Mouse (Mus musculus) heart, embryonic 15.5 days (tissue): ENCODE data around the gene Pard3b. TPM values are rescaled to one million over a fixed set of nuclear protein-coding genes. Genes with fewer than 3 reads are reported as not detected.

Experiments used
- ATAC-seq: fragments of 200-750 bp; cut with Nextera tagmentation; replicated peaks from 2 replicates; pipeline ENCODE4 v1.8.0; 2017; ENCODE audit warnings: low read depth, moderate TSS enrichment; ENCODE audit not compliant: insufficient number of reproducible peaks, insufficient read depth, low FRiP score
- H3K27ac ChIP-seq: fragments of 300-500 bp; sonication (generic); 2 replicates; pipeline ENCODE4 v1.5.1; 2015; ENCODE audit warnings: mild to moderate bottlenecking, inconsistent platforms
- H3K27me3 ChIP-seq: fragments of 300-500 bp; sonication (generic); 2 replicates; pipeline ENCODE4 v1.6.1; 2015; ENCODE audit warnings: inconsistent platforms
- H3K36me3 ChIP-seq: fragments of 300-500 bp; sonication (generic); 2 replicates; pipeline ENCODE4 v1.6.1; 2015; ENCODE audit warnings: mild to moderate bottlenecking, inconsistent platforms
- H3K4me1 ChIP-seq: fragments of 300-500 bp; sonication (generic); replicated peaks from 2 replicates; pipeline ENCODE4 v1.6.1; 2015; ENCODE audit warnings: inconsistent platforms
- H3K4me2 ChIP-seq: fragments of 300-500 bp; sonication (generic); 2 replicates; pipeline ENCODE4 v1.6.1; 2015; ENCODE audit warnings: inconsistent platforms, mild to moderate bottlenecking, moderate library complexity
- H3K4me3 ChIP-seq: fragments of 300-500 bp; sonication (generic); 2 replicates; pipeline ENCODE4 v1.5.1; 2015; ENCODE audit warnings: mild to moderate bottlenecking, inconsistent platforms
- H3K9ac ChIP-seq: fragments of 300-500 bp; sonication (generic); 2 replicates; pipeline ENCODE4 v1.6.1; 2015; ENCODE audit warnings: mild to moderate bottlenecking, inconsistent platforms
- H3K9me3 ChIP-seq: fragments of 300-500 bp; sonication (generic); replicated peaks from 2 replicates; pipeline ENCODE4 v1.6.1; 2016; ENCODE audit warnings: inconsistent platforms
- WGBS: fragments of 180-500 bp; shearing (Covaris S2); methylation state at CpG from one replicate; pipeline ENCODE4 v1.1.7; 2015; ENCODE audit warnings: mixed read lengths; 5-methylcytosine and 5-hydroxymethylcytosine counted together
- polyA plus RNA-seq: library from polyadenylated mRNA; unstranded; fragments of >200 nt; fragmentation: Nextera tagmentation; extraction: Ambion mirVana; gene quantifications from 2 replicates; pipeline ENCODE4 v1.2.1, GENCODE M21; 2015

Pard3b gene
- polyA plus RNA-seq, 1 experiment from 2014 or later = 14.2 TPM

GRCm38 (mm10) chr1:62041718-62042117 lies 403.1 kb downstream of the Pard3b start:
- WGBS = 12% methylated on average over 3 of the region's 3 CpGs
- Histone ChIP-seq H3K9ac (no peak overlapping the region), H3K4me3 (no peak overlapping the region), H3K4me1 (peaks cover 18% of the 10 kb centered on the region), H3K27me3 (no peaks in the 10 kb centered on the region), H3K9me3 (no peaks in the 10 kb centered on the region), H3K4me2 (no peak overlapping the region), H3K36me3 (no peaks in the 10 kb centered on the region), H3K27ac (no peak overlapping the region)
- 0 out of 2 replicates have a peak, but pooled peaks have one; percentile 27 for ATAC-seq

DNA sequence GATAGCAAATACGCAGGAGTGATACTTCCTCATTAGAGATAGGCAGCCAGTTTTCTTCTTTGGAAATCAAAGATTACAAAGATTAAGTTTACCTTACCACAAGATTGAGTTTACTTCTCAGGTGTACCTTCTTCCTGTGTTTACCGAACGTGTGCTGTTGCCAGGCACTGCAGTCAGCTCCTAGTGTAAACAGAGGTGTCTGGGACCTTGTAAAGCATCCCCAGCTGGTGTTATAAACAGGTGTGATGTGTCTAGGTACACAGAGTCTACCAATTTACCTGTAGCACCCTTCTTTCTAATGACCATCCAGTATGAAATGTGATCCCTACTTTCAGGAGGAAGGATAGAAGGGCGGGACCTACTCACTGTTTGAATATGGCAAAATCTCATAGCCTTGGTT lies 410.0 kb downstream of the Pard3b start:
- no peaks in the 10 kb centered on the region for H3K27me3 ChIP-seq
- WGBS = 65% methylated on average over 4 of the region's 4 CpGs
- no peaks in the 10 kb centered on the region for H3K9me3 ChIP-seq
- no peak overlapping the region for H3K27ac ChIP-seq
- peaks cover 5% of the 10 kb centered on the region for H3K4me1 ChIP-seq
- H3K4me3 ChIP-seq = no peak overlapping the region
- no peak overlapping the region for H3K9ac ChIP-seq
- H3K36me3 ChIP-seq = no peaks in the 10 kb centered on the region
- no peak overlapping the region for H3K4me2 ChIP-seq
- no peak for ATAC-seq

GRCm38 (mm10) chr1:62051186-62051825 lies 412.7 kb downstream of the Pard3b start:
- H3K4me1 ChIP-seq = no peaks in the 10 kb centered on the region
- no peak overlapping the region for H3K9ac ChIP-seq
- WGBS = 50% methylated on average over 1 of the region's 1 CpGs
- H3K27me3 ChIP-seq = no peaks in the 10 kb centered on the region
- H3K4me2 ChIP-seq = no peak overlapping the region
- no peak for ATAC-seq
- no peaks in the 10 kb centered on the region for H3K36me3 ChIP-seq
- no peak overlapping the region for H3K4me3 ChIP-seq
- H3K9me3 ChIP-seq = no peaks in the 10 kb centered on the region
- H3K27ac ChIP-seq = no peak overlapping the region

DNA sequence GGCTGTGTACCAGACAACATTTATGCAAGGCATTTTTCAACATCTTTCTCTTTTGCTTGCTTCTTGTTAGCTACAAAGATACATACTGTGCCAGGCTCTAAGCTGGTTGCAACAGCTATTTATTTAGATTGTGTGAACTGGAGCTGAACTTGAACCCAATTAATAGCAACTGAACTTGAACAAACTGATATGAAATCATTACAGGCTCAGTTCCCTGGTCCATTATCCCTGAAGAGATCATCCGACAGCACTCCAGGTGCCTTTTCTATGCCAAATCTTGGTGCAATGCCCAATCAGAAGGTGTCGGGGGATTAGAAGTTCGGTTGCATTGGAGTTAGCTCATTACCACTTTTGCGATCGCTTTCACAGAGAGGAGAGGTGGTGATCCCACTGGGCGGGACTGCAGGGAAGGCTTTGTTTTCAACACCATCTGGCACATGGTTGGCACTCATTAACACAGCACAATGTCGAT lies 414.6 kb downstream of the Pard3b start:
- 67% methylated on average over 7 of the region's 7 CpGs for WGBS
- ATAC-seq = no peak
- Histone ChIP-seq H3K9ac (no peak overlapping the region), H3K27ac (no peak overlapping the region), H3K4me2 (no peak overlapping the region), H3K27me3 (no peaks in the 10 kb centered on the region), H3K4me1 (no peaks in the 10 kb centered on the region), H3K9me3 (no peaks in the 10 kb centered on the region), H3K36me3 (no peaks in the 10 kb centered on the region), H3K4me3 (no peak overlapping the region)

- H3K36me3 ChIP-seq = no peaks in the 10 kb centered on the region
- H3K4me1 ChIP-seq = no peaks in the 10 kb centered on the region
- H3K27me3 ChIP-seq = no peaks in the 10 kb centered on the region
- H3K9ac ChIP-seq = no peak overlapping the region
- ATAC-seq = no peak
- no peak overlapping the region for H3K27ac ChIP-seq
- no peaks in the 10 kb centered on the region for H3K9me3 ChIP-seq
- no peak overlapping the region for H3K4me3 ChIP-seq
- H3K4me2 ChIP-seq = no peak overlapping the region
- WGBS = 70% methylated on average over 6 of the region's 6 CpGs
Measured at GRCm38 (mm10) chr1:62055280-62055679, 416.7 kb downstream of the Pard3b start.

DNA sequence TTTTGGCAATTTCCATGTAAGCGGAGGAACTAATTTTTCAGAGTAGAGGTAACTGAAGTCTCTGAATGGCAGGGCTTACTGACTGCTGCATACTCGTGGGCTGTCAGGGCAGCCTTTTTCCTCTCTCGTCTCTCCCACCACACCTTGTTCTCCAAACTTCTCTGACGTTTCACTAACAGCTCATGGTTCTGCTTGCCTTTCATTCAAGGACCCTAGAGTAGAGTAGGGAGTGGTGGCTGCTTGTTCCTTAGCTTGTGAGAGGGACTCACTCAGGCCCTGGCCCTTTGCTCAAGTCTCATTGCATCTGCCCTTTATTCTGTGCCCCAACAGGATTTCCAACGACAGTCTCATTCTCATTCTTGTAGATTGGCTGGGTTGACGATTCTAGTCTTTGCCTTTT lies 432.0 kb downstream of the Pard3b start:
- WGBS = 77% methylated on average over 6 of the region's 6 CpGs
- Histone ChIP-seq H3K27ac (no peak overlapping the region), H3K9me3 (peaks cover 7% of the 10 kb centered on the region; the same call in 1 of the 2 replicates), H3K4me3 (no peak overlapping the region), H3K27me3 (no peaks in the 10 kb centered on the region), H3K4me1 (no peaks in the 10 kb centered on the region), H3K4me2 (no peak overlapping the region), H3K36me3 (no peaks in the 10 kb centered on the region), H3K9ac (no peak overlapping the region)
- ATAC-seq = no peak

GRCm38 (mm10) chr1:62071139-62071538 lies 432.5 kb downstream of the Pard3b start:
- Histone ChIP-seq H3K4me3 (no peak overlapping the region), H3K4me1 (no peaks in the 10 kb centered on the region), H3K36me3 (no peaks in the 10 kb centered on the region), H3K4me2 (no peak overlapping the region), H3K27ac (no peak overlapping the region), H3K9ac (no peak overlapping the region), H3K27me3 (no peaks in the 10 kb centered on the region), H3K9me3 (peaks cover 7% of the 10 kb centered on the region; the same call in 1 of the 2 replicates)
- no peak for ATAC-seq
- 85% methylated on average over 7 of the region's 7 CpGs for WGBS

- H3K27me3 ChIP-seq = no peaks in the 10 kb centered on the region
- H3K4me2 ChIP-seq = no peak overlapping the region
- no peak overlapping the region for H3K4me3 ChIP-seq
- no peak overlapping the region for H3K9ac ChIP-seq
- WGBS = 93% methylated on average over 3 of the region's 3 CpGs
- H3K36me3 ChIP-seq = no peaks in the 10 kb centered on the region
- H3K4me1 ChIP-seq = no peaks in the 10 kb centered on the region
- H3K27ac ChIP-seq = no peak overlapping the region
- H3K9me3 ChIP-seq = no peaks in the 10 kb centered on the region
- no peak for ATAC-seq
Measured at GRCm38 (mm10) chr1:62076171-62076570, 437.5 kb downstream of the Pard3b start.

GRCm38 (mm10) chr1:62081129-62081528 lies 442.5 kb downstream of the Pard3b start:
- H3K4me2 ChIP-seq = no peak overlapping the region
- H3K36me3 ChIP-seq = no peaks in the 10 kb centered on the region
- H3K4me3 ChIP-seq = no peak overlapping the region
- 0 out of 2 replicates have a peak, but pooled peaks cover 2% of the 10 kb centered on the region for H3K4me1 ChIP-seq
- no peak for ATAC-seq
- no peak overlapping the region for H3K27ac ChIP-seq
- H3K9ac ChIP-seq = no peak overlapping the region
- H3K27me3 ChIP-seq = no peaks in the 10 kb centered on the region
- no peaks in the 10 kb centered on the region for H3K9me3 ChIP-seq
- WGBS = 88% methylated on average over 4 of the region's 4 CpGs

DNA sequence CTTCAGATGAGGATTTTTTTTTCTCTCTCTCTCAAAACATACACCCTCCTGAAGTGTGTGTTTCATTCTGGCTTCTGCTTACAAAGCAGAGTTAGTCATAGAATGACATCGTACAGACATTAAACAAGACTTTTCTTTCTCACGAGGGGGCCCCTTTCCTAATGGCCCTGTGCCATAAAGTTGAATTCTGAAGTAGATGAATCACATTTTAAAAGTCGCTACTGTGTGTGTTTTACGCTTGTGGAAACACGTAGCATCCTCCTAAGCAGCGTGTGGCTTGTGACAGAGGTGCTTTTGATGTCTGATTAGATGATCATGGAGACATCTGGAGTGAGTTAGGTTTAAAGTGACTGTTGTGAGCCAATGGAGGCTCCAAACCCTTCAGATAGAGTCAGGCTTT lies 447.4 kb downstream of the Pard3b start:
- H3K27ac ChIP-seq = no peak overlapping the region
- no peaks in the 10 kb centered on the region for H3K27me3 ChIP-seq
- no peak overlapping the region for H3K4me3 ChIP-seq
- no peaks in the 10 kb centered on the region for H3K9me3 ChIP-seq
- no peak for ATAC-seq
- 0 out of 2 replicates have a peak, but pooled peaks cover 2% of the 10 kb centered on the region for H3K4me1 ChIP-seq
- no peaks in the 10 kb centered on the region for H3K36me3 ChIP-seq
- no peak overlapping the region for H3K9ac ChIP-seq
- 37% methylated on average over 6 of the region's 6 CpGs for WGBS
- H3K4me2 ChIP-seq = no peak overlapping the region

DNA sequence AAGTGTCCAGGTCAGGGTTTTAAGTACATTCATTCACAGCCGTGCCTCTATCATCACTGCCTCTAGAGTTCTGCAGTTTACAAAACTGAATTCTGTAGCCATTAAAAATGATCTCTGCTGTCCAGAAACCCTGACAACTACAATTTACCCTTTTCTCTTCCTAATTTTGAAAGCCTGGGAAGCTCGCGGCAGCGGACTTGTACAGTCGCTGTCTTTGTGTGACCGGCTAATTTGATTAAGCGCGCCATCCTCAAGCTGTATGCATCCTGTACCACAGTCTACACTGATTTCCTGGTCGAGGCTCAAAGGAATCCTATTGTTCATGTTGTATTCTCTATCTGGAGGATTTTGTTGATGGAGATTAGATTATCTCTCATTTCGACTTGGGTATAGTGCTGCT lies 448.8 kb downstream of the Pard3b start:
- no peaks in the 10 kb centered on the region for H3K27me3 ChIP-seq
- ATAC-seq = no peak
- H3K4me2 ChIP-seq = no peak overlapping the region
- no peaks in the 10 kb centered on the region for H3K9me3 ChIP-seq
- 0 out of 2 replicates have a peak, but pooled peaks cover 2% of the 10 kb centered on the region for H3K4me1 ChIP-seq
- 78% methylated on average over 10 of the region's 10 CpGs for WGBS
- no peaks in the 10 kb centered on the region for H3K36me3 ChIP-seq
- no peak overlapping the region for H3K9ac ChIP-seq
- no peak overlapping the region for H3K4me3 ChIP-seq
- no peak overlapping the region for H3K27ac ChIP-seq

DNA sequence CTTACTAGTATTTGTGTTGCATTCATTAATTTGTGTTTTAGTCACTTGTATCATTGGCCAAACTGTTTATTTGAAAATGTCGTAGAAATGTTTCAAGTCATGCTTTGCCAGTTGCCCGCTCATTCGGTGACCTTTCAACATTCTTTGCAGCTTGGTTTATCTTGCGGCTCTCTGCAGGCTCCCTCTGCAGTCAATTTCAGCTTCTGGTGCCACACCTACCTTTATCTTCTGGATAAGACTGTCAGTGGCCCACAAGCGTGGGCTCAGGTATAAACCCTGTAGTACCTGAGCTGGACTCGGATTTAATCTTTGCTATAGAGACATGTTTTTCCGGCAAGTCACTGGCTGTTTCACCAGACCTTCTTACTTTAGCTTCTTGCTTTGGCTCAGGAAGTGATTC lies 456.3 kb downstream of the Pard3b start:
- ATAC-seq = no peak
- no peak overlapping the region for H3K4me2 ChIP-seq
- no peak overlapping the region for H3K9ac ChIP-seq
- 51% methylated on average over 7 of the region's 7 CpGs for WGBS
- no peak overlapping the region for H3K27ac ChIP-seq
- no peaks in the 10 kb centered on the region for H3K36me3 ChIP-seq
- H3K27me3 ChIP-seq = no peaks in the 10 kb centered on the region
- 0 out of 2 replicates have a peak, but pooled peaks cover 2% of the 10 kb centered on the region for H3K4me1 ChIP-seq
- H3K4me3 ChIP-seq = no peak overlapping the region
- H3K9me3 ChIP-seq = no peaks in the 10 kb centered on the region
